In genomic region chr9:120210068-120210467, GRCm38 (mm10) we compare ENCODE assay signal across 8 mouse cellular contexts.
DNase-seq lines count a peak whose midpoint lies in the region; ATAC-seq and TF ChIP-seq lines count a peak whose summit lies in the region.

No protein-coding gene starts in this region.

- H3K9ac ChIP-seq in ES-E14 (ENCODE audit: insufficient read depth, low read depth, low read length, poor library complexity, severe bottlenecking), result no peak overlapping the region

- DNase-seq in cerebellum, adult 2 months, result no peak
- DNase-seq in layer of hippocampus, adult 2 months (ENCODE audit: low spot score in 2 of 2), result peak in 1 of 2 experiments; percentile 70
- DNase-seq in layer of hippocampus, postnatal 36 days, result no peak
- peak; percentile 59 for DNase-seq in ES-E14 (ENCODE audit: low read depth, low spot score)
- peak; percentile 32 for DNase-seq in kidney, postnatal 10 days
- DNase-seq in thymus, postnatal 0 days (ENCODE audit: low spot score), result peak; percentile 14
- DNase-seq in cerebellum, adult 9-10 months, result no peak

- H3K4me1 ChIP-seq in cerebellum, adult 2 months (ENCODE audit: control insufficient read depth, insufficient read depth, low read length), result no peaks in the 10 kb centered on the region
- H3K4me1 ChIP-seq in ES-E14 (ENCODE audit: control insufficient read depth in 2 of 2, insufficient read depth in 2 of 2, low read length in 2 of 2, poor library complexity in 1 of 2), result no peaks in the 10 kb centered on the region

- peak; percentile 49; the same call in 1 of the 2 replicates for TF ChIP-seq CTCF in cerebellum, adult 2 months (IDR thresholded peaks at IDR 0.05; ENCODE audit: borderline replicate concordance, insufficient read depth, low read depth, low read length)
- TF ChIP-seq CTCF in layer of hippocampus, adult 2 months (conservative IDR thresholded peaks at IDR 0.05), result peak; percentile 79

- H3K9me3 ChIP-seq in ES-E14 (ENCODE audit: control insufficient read depth, insufficient read depth, low read depth, low read length), result no peaks in the 10 kb centered on the region

- ATAC-seq in cerebellum, adult (ENCODE audit: insufficient number of reproducible peaks, low FRiP score, low TSS enrichment), result no peak

- H3K36me3 ChIP-seq in ES-E14 (ENCODE audit: control insufficient read depth, insufficient read depth, low read length, poor library complexity, severe bottlenecking), result no peaks in the 10 kb centered on the region

- WGBS in cerebellum, adult 2 months, result 77% methylated on average over 4 of the region's 4 CpGs

- no peaks in the 10 kb centered on the region for H3K27me3 ChIP-seq in cerebellum, adult 2 months (ENCODE audit: control insufficient read depth, insufficient read depth, low read length)

- H3K27ac ChIP-seq in cerebellum, adult 2 months (ENCODE audit: insufficient read depth, low read length), result no peak overlapping the region
- no peak overlapping the region for H3K27ac ChIP-seq in layer of hippocampus, adult 2 months
- no peak overlapping the region for H3K27ac ChIP-seq in ES-E14 (ENCODE audit: insufficient read depth, low read depth, low read length, poor library complexity, severe bottlenecking)

- TF ChIP-seq POLR2A in cerebellum, adult 2 months (IDR thresholded peaks at IDR 0.05; ENCODE audit: borderline replicate concordance, insufficient read depth, low read length), result no peak

- no peak overlapping the region for H3K4me3 ChIP-seq in cerebellum, adult 2 months (replicated peaks; ENCODE audit: insufficient read depth, low read depth, low read length)
- no peak overlapping the region for H3K4me3 ChIP-seq in layer of hippocampus, adult 2 months
- H3K4me3 ChIP-seq in ES-E14 (ENCODE audit: insufficient read depth in 1 of 2, low read depth in 1 of 2, low read length in 2 of 2, poor library complexity in 1 of 2, severe bottlenecking in 1 of 2), result no peak overlapping the region

- in situ Hi-C loops in ES-E14 (cut with MboI; ENCODE audit: low sequenced_read_pairs in 2 of 2, unreplicated experiment in 2 of 2), result no loop called here

TF ChIP-seq in ES-E14, 5 proteins besides CTCF, POLR2A, EP300 and RAD21:
- TF ChIP-seq ZNF384 (IDR thresholded peaks at IDR 0.05; ENCODE audit: low read depth, low read length) (no peak), HCFC1 (IDR thresholded peaks at IDR 0.05; ENCODE audit: borderline replicate concordance, insufficient read depth, low read length) (no peak), MAFK (IDR thresholded peaks at IDR 0.05; ENCODE audit: insufficient read depth, low read depth, low read length) (no peak), CHD2 (IDR thresholded peaks at IDR 0.05; ENCODE audit: low read depth, low read length) (no peak), ZC3H11A (IDR thresholded peaks at IDR 0.05; ENCODE audit: borderline replicate concordance, low read depth, low read length) (peak; percentile 59)

Comparison
In these comparisons a context has a peak if more than half of its experiments do, and no peak if none do; other contexts are left out.
1. DNase-seq: peak in ES-E14 (single experiment), kidney, postnatal 10 days (single experiment) and thymus, postnatal 0 days (single experiment); none in cerebellum, adult 2 months (0 of 2), layer of hippocampus, postnatal 36 days (0 of 2) and cerebellum, adult 9-10 months (single experiment).